Mouse (Mus musculus): ENCODE data around the gene Rps10. TPM values are rescaled to one million over a fixed set of nuclear protein-coding genes. Genes with fewer than 3 reads are reported as not detected.

Rps10 gene
- polyA plus RNA-seq, 2 experiments = 1,160 to 1,839 TPM

GRCm38 (mm10) chr17:27634871-27635574 is 1.4 kb downstream of the Rps10 start, which contains the start of gene RPS10-NUDT3:
Gene RPS10-NUDT3, minus strand, starts transcription at chr17:27635222.
- TF ChIP-seq POLR2A (IDR thresholded peaks at IDR 0.05; ENCODE audit: borderline replicate concordance, extremely low read depth, insufficient read depth, insufficient read length) = peak; percentile 68; the same call in 1 of the 2 replicates
- WGBS = under 1% methylated on average over 52 of the region's 72 CpGs

GRCm38 (mm10) chr17:27629249-27630020 is 7.0 kb downstream of the Rps10 start:
- Histone ChIP-seq H3K9me3 (ENCODE audit: control insufficient read depth, low read length) (no peaks in the 10 kb centered on the region), H3K27me3 (ENCODE audit: control insufficient read depth, insufficient read depth, low read length) (no peaks in the 10 kb centered on the region), H3K4me3 (replicated peaks; ENCODE audit: low read length) (no peak overlapping the region), H3K36me3 (ENCODE audit: control insufficient read depth, insufficient read depth, low read length) (peaks cover 46% of the 10 kb centered on the region), H3K4me2 (replicated peaks; ENCODE audit: low read depth, low read length, severe bottlenecking) (no peak overlapping the region), H3K9ac (ENCODE audit: low read depth, low read length, severe bottlenecking) (no peak overlapping the region), H3K27ac (replicated peaks; ENCODE audit: low read depth, low read length) (no peak overlapping the region), H3K4me1 (ENCODE audit: control insufficient read depth, insufficient read depth, low read length) (peaks cover 11% of the 10 kb centered on the region; the same call in 1 of the 2 replicates)
- DNase-seq (ENCODE audit: low spot score) = peak; percentile 89
- 66% methylated on average over 2 of the region's 2 CpGs for WGBS
- TF ChIP-seq POLR2A (IDR thresholded peaks at IDR 0.05; ENCODE audit: borderline replicate concordance, extremely low read depth, insufficient read depth, insufficient read length) = no peak
- ATAC-seq (ENCODE audit: low FRiP score, low read depth) = no peak

More at GRCm38 (mm10) chr17:27634871-27635574, 1.4 kb downstream of the Rps10 start, which contains the start of gene RPS10-NUDT3:
- H3K4me1 ChIP-seq (ENCODE audit: control insufficient read depth, insufficient read depth, low read length) = peaks cover 9% of the 10 kb centered on the region; the same call in 1 of the 2 replicates
- no peaks in the 10 kb centered on the region for H3K9me3 ChIP-seq (ENCODE audit: control insufficient read depth, low read length)
- peak within 1 kb of the TSS; percentile 91 for H3K9ac ChIP-seq (ENCODE audit: low read depth, low read length, severe bottlenecking)
- H3K4me2 ChIP-seq (replicated peaks; ENCODE audit: low read depth, low read length, severe bottlenecking) = peak within 1 kb of the TSS; percentile 91
- H3K27ac ChIP-seq (replicated peaks; ENCODE audit: low read depth, low read length) = peak within 1 kb of the TSS; percentile 87
- H3K4me3 ChIP-seq (replicated peaks; ENCODE audit: low read length) = peak within 1 kb of the TSS; percentile 75
- H3K36me3 ChIP-seq (ENCODE audit: control insufficient read depth, insufficient read depth, low read length) = peaks cover 40% of the 10 kb centered on the region
- no peaks in the 10 kb centered on the region for H3K27me3 ChIP-seq (ENCODE audit: control insufficient read depth, insufficient read depth, low read length)
- DNase-seq (ENCODE audit: low spot score) (peak; percentile 93), ATAC-seq (ENCODE audit: low FRiP score, low read depth) (peak; percentile 98)

GRCm38 (mm10) chr17:27628376-27628775 is 8.1 kb downstream of the Rps10 start:
- peaks cover 12% of the 10 kb centered on the region; the same call in 1 of the 2 replicates for H3K4me1 ChIP-seq (ENCODE audit: control insufficient read depth, insufficient read depth, low read length)
- TF ChIP-seq POLR2A (IDR thresholded peaks at IDR 0.05; ENCODE audit: borderline replicate concordance, extremely low read depth, insufficient read depth, insufficient read length) = no peak
- no peaks in the 10 kb centered on the region for H3K9me3 ChIP-seq (ENCODE audit: control insufficient read depth, low read length)
- no peak overlapping the region for H3K4me3 ChIP-seq (replicated peaks; ENCODE audit: low read length)
- WGBS = 87% methylated on average over 8 of the region's 8 CpGs
- DNase-seq (ENCODE audit: low spot score) (no peak), ATAC-seq (ENCODE audit: low FRiP score, low read depth) (no peak)
- H3K4me2 ChIP-seq (replicated peaks; ENCODE audit: low read depth, low read length, severe bottlenecking) = no peak overlapping the region
- H3K27me3 ChIP-seq (ENCODE audit: control insufficient read depth, insufficient read depth, low read length) = no peaks in the 10 kb centered on the region
- H3K9ac ChIP-seq (ENCODE audit: low read depth, low read length, severe bottlenecking) = no peak overlapping the region
- H3K27ac ChIP-seq (replicated peaks; ENCODE audit: low read depth, low read length) = no peak overlapping the region
- peaks cover 40% of the 10 kb centered on the region for H3K36me3 ChIP-seq (ENCODE audit: control insufficient read depth, insufficient read depth, low read length)

GRCm38 (mm10) chr17:27627451-27627850 is 9.0 kb downstream of the Rps10 start:
- no peak overlapping the region for H3K4me3 ChIP-seq (replicated peaks; ENCODE audit: low read length)
- no peaks in the 10 kb centered on the region for H3K9me3 ChIP-seq (ENCODE audit: control insufficient read depth, low read length)
- ATAC-seq (ENCODE audit: low FRiP score, low read depth) = no peak
- H3K27ac ChIP-seq (replicated peaks; ENCODE audit: low read depth, low read length) = no peak overlapping the region
- H3K4me1 ChIP-seq (ENCODE audit: control insufficient read depth, insufficient read depth, low read length) = peaks cover 7% of the 10 kb centered on the region; the same call in 1 of the 2 replicates
- DNase-seq (ENCODE audit: low spot score) = no peak
- 65% methylated on average over 5 of the region's 5 CpGs for WGBS
- TF ChIP-seq POLR2A (IDR thresholded peaks at IDR 0.05; ENCODE audit: borderline replicate concordance, extremely low read depth, insufficient read depth, insufficient read length) = no peak
- no peak overlapping the region for H3K4me2 ChIP-seq (replicated peaks; ENCODE audit: low read depth, low read length, severe bottlenecking)
- H3K36me3 ChIP-seq (ENCODE audit: control insufficient read depth, insufficient read depth, low read length) = peaks cover 30% of the 10 kb centered on the region
- H3K9ac ChIP-seq (ENCODE audit: low read depth, low read length, severe bottlenecking) = no peak overlapping the region
- H3K27me3 ChIP-seq (ENCODE audit: control insufficient read depth, insufficient read depth, low read length) = no peaks in the 10 kb centered on the region

- Histone ChIP-seq H3K9me3 (ENCODE audit: control insufficient read depth, low read length) (no peaks in the 10 kb centered on the region), H3K36me3 (ENCODE audit: control insufficient read depth, insufficient read depth, low read length) (peaks cover 23% of the 10 kb centered on the region), H3K27ac (replicated peaks; ENCODE audit: low read depth, low read length) (no peak overlapping the region), H3K27me3 (ENCODE audit: control insufficient read depth, insufficient read depth, low read length) (no peaks in the 10 kb centered on the region), H3K4me3 (replicated peaks; ENCODE audit: low read length) (no peak overlapping the region), H3K4me2 (replicated peaks; ENCODE audit: low read depth, low read length, severe bottlenecking) (no peak overlapping the region), H3K4me1 (ENCODE audit: control insufficient read depth, insufficient read depth, low read length) (peaks cover 11% of the 10 kb centered on the region; the same call in 1 of the 2 replicates), H3K9ac (ENCODE audit: low read depth, low read length, severe bottlenecking) (no peak overlapping the region)
- no peak for TF ChIP-seq POLR2A (IDR thresholded peaks at IDR 0.05; ENCODE audit: borderline replicate concordance, extremely low read depth, insufficient read depth, insufficient read length)
- 20% methylated on average over 5 of the region's 5 CpGs for WGBS
- DNase-seq (ENCODE audit: low spot score) (no peak), ATAC-seq (ENCODE audit: low FRiP score, low read depth) (no peak)
These were observed 9.8 kb downstream of the Rps10 start for GRCm38 (mm10) chr17:27626681-27627080.
